Mouse (Mus musculus): ENCODE measurements around the gene Taar8c. TPM values are rescaled to one million over a fixed set of nuclear protein-coding genes. Genes with fewer than 3 reads are reported as not detected.
"Not testable (repeated sequence)": the region's sequence is repeated elsewhere in the genome, so short reads cannot be mapped to it uniquely, and the experiment has no call there.

Taar8c gene
- polyA plus RNA-seq, 1 experiment from 2014 or later, result not detected

- 0 out of 2 replicates have a peak, but pooled peaks cover 3% of the 10 kb centered on the region for H3K27me3 ChIP-seq (ENCODE audit: low read depth, poor library complexity, severe bottlenecking)
- H3K36me3 ChIP-seq, result no peaks in the 10 kb centered on the region
- no peak overlapping the region for H3K4me3 ChIP-seq
- no peak for DNase-seq (ENCODE audit: low spot score)
- no peaks in the 10 kb centered on the region for H3K9me3 ChIP-seq (replicated peaks)
- peaks cover 10% of the 10 kb centered on the region for H3K4me1 ChIP-seq
- WGBS, result 65% methylated on average over 5 of the region's 5 CpGs
- no peak overlapping the region for H3K27ac ChIP-seq (replicated peaks)
Measured at GRCm38 (mm10) chr10:24107747-24108146, 6.0 kb upstream of the Taar8c start.

GRCm38 (mm10) chr10:24103299-24103698 lies 1.6 kb upstream of the Taar8c start:
- not testable (repeated sequence) for H3K4me1 ChIP-seq; H3K27me3 ChIP-seq (ENCODE audit: low read depth, poor library complexity, severe bottlenecking); H3K27ac ChIP-seq (replicated peaks); H3K36me3 ChIP-seq; H3K9me3 ChIP-seq (replicated peaks); H3K4me3 ChIP-seq; DNase-seq (ENCODE audit: low spot score)
- 36% methylated on average over 1 of the region's 1 CpGs for WGBS

DNA sequence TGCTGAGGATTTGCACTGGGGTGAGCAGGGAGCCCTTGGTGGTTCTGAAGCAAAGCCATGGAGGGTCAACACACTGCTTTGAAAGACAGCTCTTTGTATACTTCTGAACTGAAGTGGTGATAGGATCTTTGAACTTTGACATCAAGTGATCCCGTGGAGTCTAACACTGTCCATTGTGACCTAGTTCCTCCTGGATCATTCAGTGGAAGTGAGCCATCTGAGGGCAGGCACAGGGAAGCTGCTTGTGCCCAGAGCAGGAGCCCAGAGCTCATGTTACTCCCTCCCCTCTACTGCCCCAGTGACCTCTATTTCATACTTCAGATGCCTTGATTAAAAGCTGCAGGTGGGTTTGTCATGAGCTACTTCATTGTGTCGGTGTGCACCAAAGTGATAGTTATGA lies 4.7 kb downstream of the Taar8c start:
- H3K36me3 ChIP-seq; H3K9me3 ChIP-seq (replicated peaks); H3K4me1 ChIP-seq; H3K27me3 ChIP-seq (ENCODE audit: low read depth, poor library complexity, severe bottlenecking); DNase-seq (ENCODE audit: low spot score); H3K4me3 ChIP-seq; H3K27ac ChIP-seq (replicated peaks): not testable (repeated sequence)
- 68% methylated on average over 2 of the region's 2 CpGs for WGBS

DNA sequence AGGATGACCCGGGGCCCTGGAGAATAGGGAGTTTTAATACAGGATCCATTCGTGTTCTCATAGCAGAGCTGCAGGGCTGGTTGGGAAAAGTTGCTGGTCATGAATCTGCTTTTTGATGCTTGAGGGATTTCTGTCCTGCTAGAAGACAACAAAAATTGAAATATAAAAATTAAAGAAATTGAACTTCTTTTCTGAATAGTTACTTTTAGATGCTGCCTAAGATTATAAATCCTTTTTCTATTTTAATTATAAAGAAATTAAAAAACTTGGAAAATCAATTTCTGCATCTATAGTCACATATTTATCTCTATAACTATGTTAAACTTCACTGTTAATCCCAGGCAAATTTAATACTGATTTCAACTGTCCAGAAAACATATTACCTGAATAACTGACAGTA lies 9.5 kb downstream of the Taar8c start, which contains the start of gene Taar8b:
Gene Taar8b (minus strand): TSS at position 101 of the 400 bp plus-strand sequence.
- no peak for DNase-seq (ENCODE audit: low spot score)
- H3K9me3 ChIP-seq (replicated peaks), result no peaks in the 10 kb centered on the region
- H3K27me3 ChIP-seq (ENCODE audit: low read depth, poor library complexity, severe bottlenecking), result no peaks in the 10 kb centered on the region
- no peak within 1 kb of the TSS for H3K4me3 ChIP-seq
- H3K36me3 ChIP-seq, result no peaks in the 10 kb centered on the region
- no peaks in the 10 kb centered on the region for H3K4me1 ChIP-seq
- 78% methylated on average over 2 of the region's 2 CpGs for WGBS
- H3K27ac ChIP-seq (replicated peaks), result no peak within 1 kb of the TSS

- DNase-seq (ENCODE audit: low spot score), result no peak
- peaks cover 5% of the 10 kb centered on the region for H3K4me1 ChIP-seq
- no peaks in the 10 kb centered on the region for H3K9me3 ChIP-seq (replicated peaks)
- no peak overlapping the region for H3K4me3 ChIP-seq
- H3K27ac ChIP-seq (replicated peaks), result no peak overlapping the region
- H3K27me3 ChIP-seq (ENCODE audit: low read depth, poor library complexity, severe bottlenecking), result no peaks in the 10 kb centered on the region
- 91% methylated on average over 2 of the region's 2 CpGs for WGBS
- H3K36me3 ChIP-seq, result no peaks in the 10 kb centered on the region
Measured at GRCm38 (mm10) chr10:24087168-24087567, 14.5 kb downstream of the Taar8c start.

DNA sequence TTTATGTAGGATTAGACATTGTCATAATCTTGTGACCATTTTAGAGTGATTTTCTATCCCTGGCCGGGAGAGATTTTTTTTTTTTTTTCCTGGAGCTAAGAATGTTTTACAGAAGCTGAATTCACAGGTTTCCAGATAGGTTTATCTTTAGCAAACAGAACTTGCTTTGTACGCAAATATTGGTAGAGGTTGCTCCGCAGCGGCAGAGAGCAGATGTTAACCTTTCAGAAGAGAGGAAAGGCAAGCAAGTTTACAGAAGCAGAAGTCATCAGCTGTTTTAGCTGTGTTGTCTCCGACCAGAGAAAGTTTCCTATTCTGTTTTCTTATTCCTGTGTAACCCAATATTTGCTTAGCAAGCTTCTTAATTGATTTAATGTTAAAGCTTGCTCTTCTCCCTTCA lies 15.2 kb downstream of the Taar8c start:
- DNase-seq (ENCODE audit: low spot score), result no peak
- WGBS, result 76% methylated on average over 5 of the region's 5 CpGs
- no peaks in the 10 kb centered on the region for H3K27me3 ChIP-seq (ENCODE audit: low read depth, poor library complexity, severe bottlenecking)
- H3K27ac ChIP-seq (replicated peaks), result no peak overlapping the region
- H3K4me1 ChIP-seq, result peaks cover 5% of the 10 kb centered on the region
- H3K36me3 ChIP-seq, result no peaks in the 10 kb centered on the region
- no peaks in the 10 kb centered on the region for H3K9me3 ChIP-seq (replicated peaks)
- no peak overlapping the region for H3K4me3 ChIP-seq

GRCm38 (mm10) chr10:24085936-24086335 lies 15.8 kb downstream of the Taar8c start:
- Histone ChIP-seq H3K27ac (replicated peaks) (no peak overlapping the region), H3K9me3 (replicated peaks) (no peaks in the 10 kb centered on the region), H3K36me3 (no peaks in the 10 kb centered on the region), H3K27me3 (ENCODE audit: low read depth, poor library complexity, severe bottlenecking) (no peaks in the 10 kb centered on the region), H3K4me3 (no peak overlapping the region), H3K4me1 (peaks cover 5% of the 10 kb centered on the region)
- DNase-seq (ENCODE audit: low spot score), result no peak
- WGBS, result 62% methylated on average over 5 of the region's 5 CpGs

DNA sequence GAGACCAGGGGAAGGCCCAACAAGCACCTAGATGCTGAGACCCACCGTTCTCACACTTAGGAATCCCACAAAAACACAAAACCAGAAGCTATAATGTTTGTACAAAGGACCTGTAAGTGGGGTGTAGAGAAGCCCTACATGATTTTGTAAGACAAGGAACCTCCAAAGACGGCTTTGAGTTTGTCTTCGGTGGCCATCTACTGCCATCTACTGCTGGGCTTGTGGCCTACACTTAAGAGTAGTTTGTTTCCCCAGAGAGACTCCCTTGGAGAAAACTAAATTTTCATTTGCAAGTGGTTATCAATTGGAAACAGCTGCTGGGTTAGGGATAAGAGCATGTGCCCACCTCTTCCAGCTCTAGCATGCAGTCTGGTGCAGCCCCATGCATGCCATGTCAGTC lies 21.5 kb downstream of the Taar8c start:
- no peaks in the 10 kb centered on the region for H3K4me1 ChIP-seq
- no peak overlapping the region for H3K27ac ChIP-seq (replicated peaks)
- no peaks in the 10 kb centered on the region for H3K9me3 ChIP-seq (replicated peaks)
- H3K36me3 ChIP-seq, result no peaks in the 10 kb centered on the region
- peak; percentile 33 for DNase-seq (ENCODE audit: low spot score)
- H3K4me3 ChIP-seq, result no peak overlapping the region
- WGBS, result 41% methylated on average over 3 of the region's 3 CpGs
- H3K27me3 ChIP-seq (ENCODE audit: low read depth, poor library complexity, severe bottlenecking), result no peaks in the 10 kb centered on the region

DNA sequence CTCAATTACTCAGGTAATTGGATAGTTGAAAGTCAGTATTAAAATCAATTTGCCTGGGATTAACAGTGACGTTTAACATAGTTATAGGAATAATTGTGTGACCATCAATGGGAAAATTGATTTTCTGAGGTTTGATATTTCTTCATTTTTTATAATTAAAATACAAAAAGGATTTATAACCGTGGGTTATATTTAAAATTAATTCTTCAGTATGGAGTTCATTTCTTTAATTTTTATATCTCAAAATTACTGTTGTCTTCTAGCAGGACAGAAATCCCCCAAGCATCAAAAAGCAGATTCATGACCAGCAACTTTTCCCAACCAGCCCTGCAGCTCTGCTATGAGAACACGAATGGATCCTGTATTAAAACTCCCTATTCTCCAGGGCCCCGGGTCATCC lies 25.5 kb downstream of the Taar8c start, which contains the start of gene Taar8a:
Gene Taar8a (plus strand): TSS at position 301 of the 400 bp plus-strand sequence.
- H3K27me3 ChIP-seq (ENCODE audit: low read depth, poor library complexity, severe bottlenecking); H3K4me1 ChIP-seq; H3K27ac ChIP-seq (replicated peaks); DNase-seq (ENCODE audit: low spot score); H3K9me3 ChIP-seq (replicated peaks); H3K36me3 ChIP-seq; H3K4me3 ChIP-seq: not testable (repeated sequence)
- WGBS, result 86% methylated on average over 2 of the region's 4 CpGs

DNA sequence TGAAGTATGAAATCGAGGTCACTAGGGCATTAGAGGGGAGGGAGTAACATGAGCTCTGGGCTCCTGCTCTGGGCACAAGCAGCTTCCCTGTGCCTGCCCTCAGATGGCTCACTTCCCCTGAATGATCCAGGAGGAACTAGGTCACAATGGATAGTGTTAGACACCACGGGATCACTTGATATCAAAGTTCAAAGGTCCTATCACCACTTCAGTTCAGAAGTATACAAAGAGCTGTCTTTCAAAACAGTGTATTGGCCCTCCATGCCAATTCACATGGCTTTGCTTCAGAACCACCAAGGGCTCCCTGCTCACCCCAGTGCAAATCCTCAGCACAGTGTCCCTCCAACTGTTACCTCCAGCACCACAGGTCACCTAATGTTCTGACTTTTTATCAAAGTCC lies 27.0 kb downstream of the Taar8c start:
- 73% methylated on average over 2 of the region's 2 CpGs for WGBS
- not testable (repeated sequence) for DNase-seq (ENCODE audit: low spot score); H3K4me1 ChIP-seq; H3K27ac ChIP-seq (replicated peaks); H3K36me3 ChIP-seq; H3K4me3 ChIP-seq; H3K9me3 ChIP-seq (replicated peaks); H3K27me3 ChIP-seq (ENCODE audit: low read depth, poor library complexity, severe bottlenecking)

DNA sequence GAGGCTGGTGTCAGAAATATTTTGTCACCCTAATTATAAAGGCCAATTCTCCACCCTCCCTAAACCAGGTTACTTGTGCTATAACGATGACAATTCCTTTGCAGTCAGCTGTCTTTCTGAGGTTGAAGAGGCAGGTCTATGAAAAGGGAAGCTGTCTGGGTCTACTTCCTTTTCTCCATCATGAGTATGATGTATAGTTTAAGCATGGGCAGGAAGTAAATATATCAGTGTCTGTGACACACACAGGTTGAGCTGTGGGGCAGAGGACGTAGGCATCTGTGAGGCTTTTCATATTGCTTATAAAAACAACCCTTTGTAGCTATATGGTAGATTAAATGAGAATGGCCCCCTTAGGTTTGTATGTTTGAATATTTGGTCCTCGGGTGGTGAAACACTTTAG lies 42.7 kb downstream of the Taar8c start:
- Histone ChIP-seq H3K27me3 (ENCODE audit: low read depth, poor library complexity, severe bottlenecking) (no peaks in the 10 kb centered on the region), H3K27ac (replicated peaks) (no peak overlapping the region), H3K4me1 (no peaks in the 10 kb centered on the region), H3K4me3 (no peak overlapping the region), H3K9me3 (replicated peaks) (no peaks in the 10 kb centered on the region; the same call in 1 of the 2 replicates), H3K36me3 (no peaks in the 10 kb centered on the region)
- 94% methylated on average over 3 of the region's 3 CpGs for WGBS
- DNase-seq (ENCODE audit: low spot score), result no peak

GRCm38 (mm10) chr10:24052039-24052438 lies 49.7 kb downstream of the Taar8c start:
- Histone ChIP-seq H3K27me3 (ENCODE audit: low read depth, poor library complexity, severe bottlenecking) (no peaks in the 10 kb centered on the region), H3K9me3 (replicated peaks) (no peaks in the 10 kb centered on the region), H3K4me3 (no peak overlapping the region), H3K4me1 (no peaks in the 10 kb centered on the region), H3K36me3 (no peaks in the 10 kb centered on the region), H3K27ac (replicated peaks) (no peak overlapping the region)
- no peak for DNase-seq (ENCODE audit: low spot score)
- 70% methylated on average over 5 of the region's 5 CpGs for WGBS
